Mouse (Mus musculus) MEL (cell line): ENCODE data around the gene Kxd1.

Experiments used
- TAL1 ChIP-seq: IDR thresholded peaks from 2 replicates; pipeline ENCODE4 v1.6.1; 2012; ENCODE audit warnings: mild to moderate bottlenecking, inconsistent platforms, low read length, moderate library complexity, mixed read lengths
- USF1 ChIP-seq: IDR thresholded peaks from 2 replicates; pipeline ENCODE4 v1.6.1; 2014; ENCODE audit warnings: low read depth, mild to moderate bottlenecking, inconsistent platforms, low read length, improper control_type of control experiment, moderate library complexity
- ZC3H11A ChIP-seq: IDR thresholded peaks from 2 replicates; pipeline ENCODE4 v1.6.1; 2012; ENCODE audit warnings: low read depth, mild to moderate bottlenecking, inconsistent platforms, low read length, improper control_type of control experiment
- ZNF384 ChIP-seq: IDR thresholded peaks from 2 replicates; pipeline ENCODE4 v1.6.1; 2012; ENCODE audit warnings: low read depth, mild to moderate bottlenecking, inconsistent platforms, low read length, improper control_type of control experiment

DNA sequence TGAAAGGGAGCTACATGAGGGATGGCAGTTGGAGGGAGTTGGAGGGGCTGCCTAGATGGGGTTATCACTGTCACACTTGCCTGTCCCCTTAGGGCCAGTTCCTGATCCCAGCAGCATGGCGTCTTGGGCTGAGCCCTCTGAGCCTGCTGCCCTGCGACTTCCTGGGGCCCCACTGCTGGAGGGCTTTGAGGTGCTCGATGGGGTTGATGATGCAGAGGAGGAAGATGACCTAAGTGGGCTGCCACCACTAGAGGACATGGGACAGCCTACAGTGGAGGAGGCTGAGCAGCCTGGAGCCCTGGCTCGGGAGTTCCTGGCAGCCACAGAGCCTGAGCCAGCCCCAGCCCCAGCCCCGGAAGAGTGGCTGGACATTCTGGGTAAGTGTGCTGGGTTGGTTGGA, 1.5 kb upstream of the Kxd1 start:
- TF ChIP-seq ZC3H11A (no peak), USF1 (no peak), ZNF384 (no peak), TAL1 (no peak)
